In the genomic region with DNA sequence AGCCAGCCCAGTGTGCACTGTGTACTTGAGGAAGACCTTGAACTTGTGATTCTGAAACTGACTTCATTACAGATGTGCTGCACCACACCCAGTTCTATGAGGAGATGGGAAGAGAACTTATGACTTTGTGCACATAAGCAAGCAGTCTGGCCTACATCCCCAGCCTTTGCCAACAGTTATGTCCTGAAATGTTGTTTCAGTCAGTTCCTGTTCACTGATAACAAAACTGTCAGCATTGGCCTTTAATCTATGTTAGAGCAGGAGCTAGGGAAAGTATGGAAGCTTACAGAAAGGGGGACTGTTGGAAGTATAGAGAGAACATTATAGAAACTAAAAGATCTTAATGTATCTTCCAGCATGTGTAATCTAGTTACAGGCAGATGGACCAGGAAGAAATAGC, we compare ENCODE assay signal across 18 mouse cellular contexts. TPM values are rescaled to one million over a fixed set of nuclear protein-coding genes. Genes with fewer than 3 reads are reported as not detected.
DNase-seq lines count a peak whose midpoint lies in the region; ATAC-seq and TF ChIP-seq lines count a peak whose summit lies in the region.
"Had no signal": no experiment of that assay in that cellular context is flagged by ENCODE, and none has a peak within 500 bp of the region (broad histone marks: within the 10 kb centered on the region; RNA-seq: fewer than 3 reads in every experiment).

No protein-coding gene starts in this region.

- H3K9ac ChIP-seq in heart, embryonic 11.5 days (ENCODE audit: low read depth, low read length) = no peak overlapping the region
- H3K9ac ChIP-seq in heart, embryonic 16.5 days (ENCODE audit: low read length) = no peak overlapping the region
- peak overlapping the region; percentile 58 for H3K9ac ChIP-seq in liver, embryonic 12.5 days
- H3K9ac ChIP-seq in liver, postnatal 0 days (replicated peaks) = no peak overlapping the region
- H3K9ac ChIP-seq: hindbrain, embryonic 15.5 days; limb, embryonic 12.5 days; stomach, embryonic 15.5 days had no signal

- H3K4me2 ChIP-seq in heart, embryonic 11.5 days = no peak overlapping the region; the same call in none of the 2 replicates
- H3K4me2 ChIP-seq in heart, embryonic 16.5 days (ENCODE audit: low read depth, low read length) = no peak overlapping the region
- H3K4me2 ChIP-seq in liver, embryonic 12.5 days = peak overlapping the region; percentile 46
- no peak overlapping the region for H3K4me2 ChIP-seq in liver, postnatal 0 days (ENCODE audit: low read depth, low read length)
- H3K4me2 ChIP-seq: hindbrain, embryonic 15.5 days; limb, embryonic 12.5 days; stomach, embryonic 15.5 days had no signal

- ATAC-seq in heart, embryonic 11.5 days (replicated peaks; ENCODE audit: insufficient number of reproducible peaks, low FRiP score, low TSS enrichment) = peak; percentile 49
- 0 out of 2 replicates have a peak, but pooled peaks have one; percentile 38 for ATAC-seq in heart, embryonic 16.5 days (replicated peaks; ENCODE audit: extremely low read depth, insufficient read depth, low FRiP score)
- 0 out of 2 replicates have a peak, but pooled peaks have one; percentile 4 for ATAC-seq in liver, embryonic 12.5 days
- ATAC-seq in liver, postnatal 0 days = no peak
- ATAC-seq: midbrain, embryonic 16.5 days had no signal

- peak overlapping the region; percentile 86 for H3K27ac ChIP-seq in heart, embryonic 11.5 days (ENCODE audit: low read depth, low read length)
- peak overlapping the region; percentile 71 for H3K27ac ChIP-seq in heart, embryonic 16.5 days (ENCODE audit: low read length)
- peak overlapping the region; percentile 95 for H3K27ac ChIP-seq in liver, embryonic 12.5 days
- peak overlapping the region; percentile 78 for H3K27ac ChIP-seq in liver, postnatal 0 days (ENCODE audit: low read depth)
- H3K27ac ChIP-seq: hindbrain, embryonic 10.5 days; hindbrain, embryonic 15.5 days; layer of hippocampus, adult 2 months; left cerebral cortex, adult 2 months; limb, embryonic 12.5 days; midbrain, embryonic 10.5 days; stomach, embryonic 15.5 days had no signal

- DNase-seq in heart, postnatal 4 days = no peak
- no peak for DNase-seq in heart, adult 8-10 months (ENCODE audit: low spot score)
- DNase-seq in liver, postnatal 0 days = no peak
- DNase-seq in kidney, adult 8-10 months = no peak
- DNase-seq in kidney, adult 18-20 months = no peak
- DNase-seq: right cerebral cortex, postnatal 25 days had no signal

- H3K27me3 ChIP-seq in heart, embryonic 11.5 days (ENCODE audit: control insufficient read depth, insufficient read depth, low read length) = no peaks in the 10 kb centered on the region
- no peaks in the 10 kb centered on the region for H3K27me3 ChIP-seq in heart, embryonic 16.5 days (ENCODE audit: control insufficient read depth, insufficient read depth, low read length)
- H3K27me3 ChIP-seq in liver, embryonic 12.5 days (replicated peaks) = no peaks in the 10 kb centered on the region
- H3K27me3 ChIP-seq in liver, postnatal 0 days (ENCODE audit: insufficient read depth, low read length) = no peaks in the 10 kb centered on the region
- H3K27me3 ChIP-seq: hindbrain, embryonic 15.5 days; limb, embryonic 12.5 days; stomach, embryonic 15.5 days had no signal

- no peak for TF ChIP-seq CTCF in liver, postnatal 0 days (IDR thresholded peaks at IDR 0.05; ENCODE audit: low read depth)

- H3K4me1 ChIP-seq in heart, embryonic 11.5 days (ENCODE audit: control insufficient read depth, insufficient read depth, low read length) = peaks cover 26% of the 10 kb centered on the region
- peaks cover 7% of the 10 kb centered on the region for H3K4me1 ChIP-seq in heart, embryonic 16.5 days (ENCODE audit: control insufficient read depth, insufficient read depth, low read length)
- peaks cover 80% of the 10 kb centered on the region for H3K4me1 ChIP-seq in liver, embryonic 12.5 days
- H3K4me1 ChIP-seq in liver, postnatal 0 days (ENCODE audit: insufficient read depth) = peaks cover 22% of the 10 kb centered on the region
- H3K4me1 ChIP-seq: hindbrain, embryonic 10.5 days; hindbrain, embryonic 15.5 days; midbrain, embryonic 10.5 days; stomach, embryonic 15.5 days had no signal

- no peaks in the 10 kb centered on the region for H3K9me3 ChIP-seq in heart, embryonic 11.5 days (replicated peaks; ENCODE audit: control insufficient read depth, low read length)
- H3K9me3 ChIP-seq in heart, embryonic 16.5 days (replicated peaks; ENCODE audit: control insufficient read depth, low read length) = no peaks in the 10 kb centered on the region
- no peaks in the 10 kb centered on the region for H3K9me3 ChIP-seq in liver, embryonic 12.5 days (replicated peaks)
- no peaks in the 10 kb centered on the region for H3K9me3 ChIP-seq in liver, postnatal 0 days (ENCODE audit: low read length)
- H3K9me3 ChIP-seq: hindbrain, embryonic 10.5 days; hindbrain, embryonic 15.5 days; limb, embryonic 12.5 days; midbrain, embryonic 10.5 days; stomach, embryonic 15.5 days had no signal

- H3K4me3 ChIP-seq in heart, embryonic 11.5 days (ENCODE audit: low read depth, low read length) = no peak overlapping the region
- H3K4me3 ChIP-seq in heart, embryonic 16.5 days (ENCODE audit: low read length) = no peak overlapping the region
- no peak overlapping the region for H3K4me3 ChIP-seq in liver, embryonic 12.5 days
- H3K4me3 ChIP-seq in liver, postnatal 0 days (ENCODE audit: low read depth, low read length) = no peak overlapping the region
- H3K4me3 ChIP-seq: gastrocnemius, adult 2 months; hindbrain, embryonic 10.5 days; hindbrain, embryonic 15.5 days; layer of hippocampus, adult 2 months; left cerebral cortex, adult 2 months; limb, embryonic 12.5 days; midbrain, embryonic 10.5 days; stomach, embryonic 15.5 days had no signal

- TF ChIP-seq EP300 in liver, postnatal 0 days (IDR thresholded peaks at IDR 0.05; ENCODE audit: low read depth) = peak; percentile 59

- peaks cover 8% of the 10 kb centered on the region; the same call in 1 of the 2 replicates for H3K36me3 ChIP-seq in heart, embryonic 11.5 days (ENCODE audit: control insufficient read depth, insufficient read depth, low read length)
- H3K36me3 ChIP-seq in heart, embryonic 16.5 days (ENCODE audit: control insufficient read depth, insufficient read depth) = peaks cover 21% of the 10 kb centered on the region
- peaks cover 26% of the 10 kb centered on the region for H3K36me3 ChIP-seq in liver, embryonic 12.5 days
- H3K36me3 ChIP-seq in liver, postnatal 0 days (replicated peaks; ENCODE audit: insufficient read depth, low read length) = no peaks in the 10 kb centered on the region

RNA-seq across cellular contexts. Expression of gene Dcbld2, which starts 45.6 kb away (rescaled TPM):
- 19.0 and 19.6 TPM in 2 replicates for polyA plus RNA-seq in heart, embryonic 11.5 days (2014; fragmentation: Nextera tagmentation; extraction: Ambion mirVana)
- total RNA-seq in heart, postnatal 4 days (2021) = 10 to 100 TPM; 36.3 to 38.7 TPM
- 7.5 and 8.6 TPM in 2 replicates for polyA plus RNA-seq in heart, embryonic 16.5 days (2015; fragmentation: Nextera tagmentation; extraction: Ambion mirVana)
- total RNA-seq in heart, adult 8-10 months (2022) = 10 to 100 TPM; 13.2 to 14.4 (median 14.1) TPM
- polyA plus RNA-seq in liver, embryonic 12.5 days (2016; fragmentation: Nextera tagmentation; extraction: Ambion mirVana) = 4.7 and 6.1 TPM in 2 replicates
- polyA plus RNA-seq in liver, postnatal 0 days (2015; fragmentation: Nextera tagmentation; extraction: Ambion mirVana) = 0.31 and 0.64 TPM in 2 replicates
